Mouse (Mus musculus): ENCODE measurements around the gene Gpr15. TPM values are rescaled to one million over a fixed set of nuclear protein-coding genes. Genes with fewer than 3 reads are reported as not detected.

The Gpr15 gene
- polyA plus RNA-seq, 1 experiment, result not detected

DNA sequence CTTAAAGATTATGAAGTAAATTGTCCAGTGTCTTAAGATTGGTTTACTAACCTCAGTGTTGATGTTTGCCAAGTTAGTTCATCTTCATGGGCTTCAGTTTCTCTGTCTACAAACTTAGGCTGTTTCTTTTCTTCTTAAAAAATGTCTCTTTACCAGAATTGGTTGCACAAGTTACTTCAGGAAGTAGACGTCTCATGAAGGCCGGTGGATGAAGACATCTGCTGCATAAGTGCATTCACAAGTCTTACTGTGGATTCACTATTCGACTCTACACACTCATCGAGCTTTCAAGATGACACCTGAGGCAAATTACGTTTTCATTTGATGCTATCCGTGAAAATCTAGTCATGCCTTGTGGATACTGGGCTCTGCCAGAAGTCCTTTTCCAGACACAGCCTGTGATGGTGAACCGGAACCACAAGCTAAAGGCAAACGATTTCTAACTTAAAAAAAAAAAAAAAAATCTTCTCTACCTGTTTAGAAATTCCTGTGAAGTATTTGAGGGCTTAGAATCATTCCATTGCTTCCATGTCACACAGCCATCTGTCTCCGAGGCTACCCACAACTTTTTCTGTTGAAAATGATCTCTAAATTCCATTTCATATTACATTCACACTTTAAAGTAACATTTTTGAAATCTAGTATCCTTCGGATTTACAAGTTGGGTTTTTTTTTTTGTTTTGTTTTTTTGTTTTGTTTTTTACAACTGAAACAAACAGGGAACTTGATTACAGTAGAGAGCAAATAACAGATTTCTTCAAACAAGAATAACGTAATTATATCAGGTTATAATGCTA is 8.0 kb upstream of the Gpr15 start:
- H3K4me1 ChIP-seq (ENCODE audit: control insufficient read depth, insufficient read depth, low read length), result peaks cover 3% of the 10 kb centered on the region; the same call in 1 of the 2 replicates
- no peak overlapping the region; the same call in 1 of the 2 replicates for H3K4me3 ChIP-seq (ENCODE audit: insufficient read depth, low read length)
- no peak overlapping the region for H3K27ac ChIP-seq (ENCODE audit: insufficient read depth, low read length)
- no peak for TF ChIP-seq POLR2A (IDR thresholded peaks at IDR 0.05; ENCODE audit: extremely low read depth, insufficient read depth, low read length)
- no peak for TF ChIP-seq CTCF (IDR thresholded peaks at IDR 0.05; ENCODE audit: extremely low read depth, insufficient read depth, low read length)

DNA sequence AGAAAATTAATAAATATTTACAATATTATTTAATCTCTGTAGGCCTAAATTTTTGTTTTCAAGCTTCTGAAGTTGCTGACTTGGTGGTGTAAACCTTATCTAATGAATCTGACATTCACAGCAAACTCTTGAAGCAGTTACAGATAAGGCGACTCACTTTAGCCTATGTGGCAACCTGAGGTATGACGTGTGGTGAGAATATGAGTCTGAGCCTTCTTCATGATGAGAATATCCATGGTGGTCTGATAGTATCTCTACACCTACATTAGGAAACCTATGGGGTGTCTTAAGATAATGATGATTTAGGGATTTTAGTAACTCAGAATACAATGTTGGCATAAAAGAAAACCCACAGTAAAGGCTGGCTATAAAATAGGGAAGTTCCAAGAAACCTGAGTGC is 3.4 kb upstream of the Gpr15 start:
- no peak overlapping the region for H3K27ac ChIP-seq (ENCODE audit: insufficient read depth, low read length)
- TF ChIP-seq CTCF (IDR thresholded peaks at IDR 0.05; ENCODE audit: extremely low read depth, insufficient read depth, low read length) (no peak), POLR2A (IDR thresholded peaks at IDR 0.05; ENCODE audit: extremely low read depth, insufficient read depth, low read length) (no peak)
- H3K4me1 ChIP-seq (ENCODE audit: control insufficient read depth, insufficient read depth, low read length), result no peaks in the 10 kb centered on the region
- H3K4me3 ChIP-seq (ENCODE audit: insufficient read depth, low read length), result no peak overlapping the region

DNA sequence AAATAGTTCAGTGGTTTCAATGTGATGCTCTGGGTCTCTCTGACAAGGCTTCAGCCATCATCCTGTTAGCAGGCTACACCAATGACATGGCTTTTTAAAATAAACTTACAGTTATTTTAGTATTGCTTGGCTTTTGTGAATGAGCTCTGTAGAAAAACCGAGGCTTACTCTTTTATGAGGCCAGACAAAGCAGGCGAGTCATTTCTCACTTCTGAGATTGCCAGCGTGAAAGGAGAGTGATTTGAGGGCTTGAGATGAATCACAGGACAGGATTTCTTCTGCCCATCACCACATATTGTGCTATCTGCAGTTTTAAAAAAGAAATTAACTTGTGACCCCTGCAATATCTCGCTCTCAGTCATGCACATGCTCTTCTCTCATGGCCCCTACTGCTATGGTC is 3.9 kb downstream of the Gpr15 start:
- TF ChIP-seq POLR2A (IDR thresholded peaks at IDR 0.05; ENCODE audit: extremely low read depth, insufficient read depth, low read length) (no peak), CTCF (IDR thresholded peaks at IDR 0.05; ENCODE audit: extremely low read depth, insufficient read depth, low read length) (no peak)
- no peak overlapping the region for H3K27ac ChIP-seq (ENCODE audit: insufficient read depth, low read length)
- H3K4me3 ChIP-seq (ENCODE audit: insufficient read depth, low read length), result no peak overlapping the region
- H3K4me1 ChIP-seq (ENCODE audit: control insufficient read depth, insufficient read depth, low read length), result no peaks in the 10 kb centered on the region

DNA sequence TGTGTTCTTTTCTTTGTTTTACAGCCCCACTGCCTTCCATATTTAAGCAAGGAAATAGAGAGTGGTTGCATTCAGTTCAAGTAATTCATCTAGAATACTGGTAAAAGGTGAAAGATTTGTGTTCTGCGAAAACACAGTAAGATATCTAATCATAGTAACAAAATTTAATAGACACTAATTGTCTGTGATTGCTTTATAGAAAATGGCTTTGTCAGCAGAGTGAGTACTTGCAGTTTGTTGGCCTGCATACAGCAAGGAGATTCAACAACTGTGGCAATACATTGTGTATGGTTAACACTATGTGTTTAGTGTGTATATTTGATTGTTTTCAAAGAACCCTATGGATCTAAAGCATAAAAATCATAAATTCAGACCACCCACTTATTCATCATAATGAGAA is 5.7 kb downstream of the Gpr15 start:
- Histone ChIP-seq H3K4me3 (ENCODE audit: insufficient read depth, low read length) (no peak overlapping the region), H3K27ac (ENCODE audit: insufficient read depth, low read length) (no peak overlapping the region), H3K4me1 (ENCODE audit: control insufficient read depth, insufficient read depth, low read length) (no peaks in the 10 kb centered on the region)
- TF ChIP-seq POLR2A (IDR thresholded peaks at IDR 0.05; ENCODE audit: extremely low read depth, insufficient read depth, low read length) (no peak), CTCF (IDR thresholded peaks at IDR 0.05; ENCODE audit: extremely low read depth, insufficient read depth, low read length) (no peak)

DNA sequence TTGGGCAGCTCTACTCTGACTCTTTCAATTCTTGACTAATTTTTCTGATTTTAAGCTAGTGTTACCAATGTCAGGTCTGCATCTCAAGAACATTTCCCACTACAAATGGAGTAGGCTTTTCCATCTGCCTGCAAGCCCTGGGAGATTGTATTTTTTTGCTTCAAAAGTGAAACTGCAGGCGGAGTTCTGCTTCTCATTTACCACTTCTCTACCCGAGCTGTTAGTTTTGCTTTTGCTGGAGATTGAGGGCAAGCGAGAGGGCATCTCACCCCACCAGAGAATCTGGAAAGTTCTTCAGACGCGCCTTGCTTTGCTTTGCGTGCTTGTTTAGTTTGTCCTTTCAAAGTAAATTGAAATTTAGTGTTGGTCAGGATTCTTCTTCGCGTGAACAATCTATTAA is 6.6 kb downstream of the Gpr15 start:
- no peak overlapping the region for H3K4me3 ChIP-seq (ENCODE audit: insufficient read depth, low read length)
- H3K27ac ChIP-seq (ENCODE audit: insufficient read depth, low read length), result no peak overlapping the region
- TF ChIP-seq POLR2A (IDR thresholded peaks at IDR 0.05; ENCODE audit: extremely low read depth, insufficient read depth, low read length) (no peak), CTCF (IDR thresholded peaks at IDR 0.05; ENCODE audit: extremely low read depth, insufficient read depth, low read length) (no peak)
- peaks cover 3% of the 10 kb centered on the region; the same call in 1 of the 2 replicates for H3K4me1 ChIP-seq (ENCODE audit: control insufficient read depth, insufficient read depth, low read length)

DNA sequence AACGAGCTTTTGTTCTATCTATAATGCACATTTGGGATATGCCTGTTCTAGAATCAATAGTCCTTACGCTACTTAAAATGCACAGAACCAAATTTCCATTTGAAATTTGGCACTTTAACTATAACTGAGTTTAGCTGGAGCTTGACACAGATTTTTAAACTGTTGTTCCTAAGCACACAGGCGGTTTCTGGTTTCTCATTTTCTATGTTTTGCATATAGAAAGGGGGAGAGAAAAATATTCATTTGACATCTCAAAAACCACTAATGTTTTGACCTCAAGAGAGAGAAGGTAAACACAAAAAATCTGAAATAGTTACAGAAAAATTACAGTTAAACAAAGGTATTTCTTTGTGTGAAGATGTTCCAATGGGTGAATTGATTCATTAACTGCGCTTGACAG is 9.3 kb downstream of the Gpr15 start:
- H3K4me3 ChIP-seq (ENCODE audit: insufficient read depth, low read length), result no peak overlapping the region
- H3K27ac ChIP-seq (ENCODE audit: insufficient read depth, low read length), result no peak overlapping the region
- no peak for TF ChIP-seq CTCF (IDR thresholded peaks at IDR 0.05; ENCODE audit: extremely low read depth, insufficient read depth, low read length)
- no peak for TF ChIP-seq POLR2A (IDR thresholded peaks at IDR 0.05; ENCODE audit: extremely low read depth, insufficient read depth, low read length)
- H3K4me1 ChIP-seq (ENCODE audit: control insufficient read depth, insufficient read depth, low read length), result peaks cover 3% of the 10 kb centered on the region; the same call in 1 of the 2 replicates

DNA sequence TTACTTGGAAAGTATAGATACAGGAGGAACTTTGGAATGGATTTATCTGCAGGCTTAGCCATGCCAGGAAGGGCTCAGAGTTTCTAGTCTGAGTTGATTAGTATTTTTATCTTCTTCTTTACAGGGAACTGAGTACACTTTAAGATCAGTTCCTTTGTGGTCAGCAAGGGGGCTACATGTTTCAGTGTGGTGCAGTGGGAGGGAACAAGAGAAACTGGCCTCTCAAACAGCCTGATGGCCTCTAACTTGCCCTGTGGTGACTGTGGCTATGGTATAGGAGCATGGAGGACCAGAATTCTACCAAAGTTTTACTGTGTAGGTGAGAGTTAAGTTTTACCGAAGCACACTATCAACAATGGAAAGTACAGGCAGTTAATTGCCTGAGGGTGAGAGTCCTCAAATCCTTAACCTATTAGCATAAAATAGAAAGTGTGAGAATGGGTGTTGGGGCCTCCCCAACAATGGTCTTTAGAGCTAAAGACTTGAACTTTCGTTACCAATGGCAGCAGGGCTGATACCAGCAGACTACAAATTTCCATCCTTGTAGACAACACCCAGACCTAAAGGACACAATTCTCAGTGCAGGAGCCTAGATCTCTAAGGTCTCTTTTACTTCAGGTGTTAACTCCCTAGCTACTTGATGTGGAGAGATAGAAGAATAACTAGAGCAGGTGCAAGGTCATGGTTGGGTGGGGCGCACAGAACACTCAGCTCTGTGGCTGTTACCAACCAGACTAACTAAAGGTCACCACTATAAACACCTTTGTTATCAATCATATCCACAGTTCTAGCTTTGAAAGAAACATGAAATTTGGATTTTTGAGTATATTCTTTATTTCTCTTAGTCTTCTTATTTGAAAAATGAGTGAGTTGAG is 10.0 kb downstream of the Gpr15 start:
- peaks cover 3% of the 10 kb centered on the region; the same call in 1 of the 2 replicates for H3K4me1 ChIP-seq (ENCODE audit: control insufficient read depth, insufficient read depth, low read length)
- H3K4me3 ChIP-seq (ENCODE audit: insufficient read depth, low read length), result no peak overlapping the region
- TF ChIP-seq CTCF (IDR thresholded peaks at IDR 0.05; ENCODE audit: extremely low read depth, insufficient read depth, low read length) (no peak), POLR2A (IDR thresholded peaks at IDR 0.05; ENCODE audit: extremely low read depth, insufficient read depth, low read length) (no peak)
- H3K27ac ChIP-seq (ENCODE audit: insufficient read depth, low read length), result peak overlapping the region; percentile 65; the same call in 1 of the 2 replicates

DNA sequence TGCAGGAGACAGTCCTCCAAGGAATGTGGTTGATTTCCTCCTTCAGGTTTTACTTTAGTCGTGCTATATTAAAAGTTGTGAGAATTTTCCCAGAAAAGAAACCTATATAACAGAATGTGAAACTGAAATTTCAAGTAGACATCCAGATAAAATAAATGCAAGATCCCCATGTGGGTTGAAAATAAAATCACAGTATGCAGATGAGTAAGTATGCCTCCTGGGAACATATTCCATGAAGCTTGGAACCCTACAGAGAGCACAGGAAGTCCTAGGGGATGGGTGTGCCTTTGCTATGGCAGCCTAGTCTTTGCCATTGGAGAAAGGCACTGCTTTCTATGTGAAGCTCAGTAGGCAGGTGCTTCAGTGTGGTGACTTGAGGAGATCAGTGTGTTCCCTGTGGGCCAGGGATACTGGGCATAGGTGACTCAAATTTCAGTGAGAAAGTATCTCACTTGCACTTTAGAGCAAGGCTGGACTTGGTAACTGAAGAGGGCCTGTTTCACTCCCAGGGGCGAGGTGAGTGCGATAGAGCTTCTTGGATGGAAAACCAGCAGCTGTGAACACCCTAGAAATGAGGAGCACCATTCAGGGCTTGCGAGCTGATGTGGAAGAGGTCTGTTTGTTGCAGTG is 11.5 kb downstream of the Gpr15 start:
- peaks cover 3% of the 10 kb centered on the region; the same call in 1 of the 2 replicates for H3K4me1 ChIP-seq (ENCODE audit: control insufficient read depth, insufficient read depth, low read length)
- no peak overlapping the region for H3K4me3 ChIP-seq (ENCODE audit: insufficient read depth, low read length)
- no peak for TF ChIP-seq POLR2A (IDR thresholded peaks at IDR 0.05; ENCODE audit: extremely low read depth, insufficient read depth, low read length)
- TF ChIP-seq CTCF (IDR thresholded peaks at IDR 0.05; ENCODE audit: extremely low read depth, insufficient read depth, low read length), result no peak
- peak overlapping the region; percentile 97 for H3K27ac ChIP-seq (ENCODE audit: insufficient read depth, low read length)

DNA sequence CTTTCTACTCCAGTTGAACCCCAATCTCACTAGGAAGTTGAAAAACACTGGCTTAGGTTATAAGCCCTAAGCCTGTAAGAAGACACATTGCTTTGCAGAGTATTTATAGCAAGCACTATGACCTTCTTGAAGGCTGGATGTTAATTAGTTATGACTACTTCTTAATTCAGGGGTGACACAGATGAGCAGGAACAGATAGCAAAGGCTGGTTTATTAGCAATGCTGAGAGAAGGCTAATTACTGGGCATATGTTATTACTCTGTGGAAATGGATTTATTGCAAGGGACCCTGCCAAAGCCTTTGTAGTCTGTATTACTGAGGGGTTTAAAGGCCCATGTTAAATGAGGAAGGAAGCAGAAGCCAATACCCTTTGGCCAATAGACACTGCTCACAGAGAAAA is 13.9 kb downstream of the Gpr15 start:
- TF ChIP-seq POLR2A (IDR thresholded peaks at IDR 0.05; ENCODE audit: extremely low read depth, insufficient read depth, low read length), result no peak
- TF ChIP-seq CTCF (IDR thresholded peaks at IDR 0.05; ENCODE audit: extremely low read depth, insufficient read depth, low read length), result no peak
- no peak overlapping the region for H3K27ac ChIP-seq (ENCODE audit: insufficient read depth, low read length)
- H3K4me3 ChIP-seq (ENCODE audit: insufficient read depth, low read length), result no peak overlapping the region
- H3K4me1 ChIP-seq (ENCODE audit: control insufficient read depth, insufficient read depth, low read length), result peaks cover 3% of the 10 kb centered on the region; the same call in 1 of the 2 replicates
